In genomic region chr10:80756967-80757366, GRCm38 (mm10) we compare ENCODE assay signal across 8 mouse cellular contexts. TPM values are rescaled to one million over a fixed set of nuclear protein-coding genes. Genes with fewer than 3 reads are reported as not detected.
A peak's percentile ranks its signal among the peaks of the same experiment; 100 is the strongest.
DNase-seq lines count a peak whose midpoint lies in the region; ATAC-seq and TF ChIP-seq lines count a peak whose summit lies in the region.

No protein-coding gene starts in this region.

- H3K9me3 ChIP-seq in intestine, embryonic 16.5 days (ENCODE audit: control insufficient read depth, low read length), result no peaks in the 10 kb centered on the region
- no peaks in the 10 kb centered on the region for H3K9me3 ChIP-seq in neural tube, embryonic 13.5 days

- H3K36me3 ChIP-seq in intestine, embryonic 16.5 days (ENCODE audit: control insufficient read depth, insufficient read depth, low read length), result no peaks in the 10 kb centered on the region
- H3K36me3 ChIP-seq in neural tube, embryonic 13.5 days, result no peaks in the 10 kb centered on the region

- no peaks in the 10 kb centered on the region for H3K27me3 ChIP-seq in intestine, embryonic 16.5 days (replicated peaks; ENCODE audit: control insufficient read depth, insufficient read depth, low read length)
- H3K27me3 ChIP-seq in neural tube, embryonic 13.5 days, result no peaks in the 10 kb centered on the region

- peak overlapping the region; percentile 93; the same call in 1 of the 2 replicates for H3K4me3 ChIP-seq in cortical plate, adult 2 months (ENCODE audit: insufficient read depth, low read length)
- peak overlapping the region; percentile 93 for H3K4me3 ChIP-seq in intestine, embryonic 16.5 days (ENCODE audit: low read length)
- H3K4me3 ChIP-seq in neural tube, embryonic 13.5 days, result peak overlapping the region; percentile 57

- peak overlapping the region; percentile 84 for H3K4me2 ChIP-seq in intestine, embryonic 16.5 days (ENCODE audit: low read depth, low read length)
- peak overlapping the region; percentile 99 for H3K4me2 ChIP-seq in neural tube, embryonic 13.5 days

- H3K4me1 ChIP-seq in cortical plate, adult 2 months (ENCODE audit: control insufficient read depth, insufficient read depth, low read length), result peaks cover 30% of the 10 kb centered on the region
- H3K4me1 ChIP-seq in intestine, embryonic 16.5 days (ENCODE audit: control insufficient read depth, insufficient read depth, low read length), result peaks cover 59% of the 10 kb centered on the region
- H3K4me1 ChIP-seq in neural tube, embryonic 13.5 days (replicated peaks), result peaks cover 73% of the 10 kb centered on the region

- peak; percentile 87 for DNase-seq in heart, adult 11 months
- DNase-seq in heart, adult 9 months (ENCODE audit: low spot score in 2 of 2), result no peak
- DNase-seq in 3T3-L1 (ENCODE audit: low read depth, low spot score), result peak; percentile 52
- DNase-seq in layer of hippocampus, adult 9-10 months (ENCODE audit: low spot score), result no peak
- no peak for DNase-seq in layer of hippocampus, adult 11-12 months (ENCODE audit: low spot score)

- no peak for ATAC-seq in intestine, embryonic 16.5 days
- ATAC-seq in neural tube, embryonic 13.5 days (ENCODE audit: low read depth), result no peak

- H3K27ac ChIP-seq in cortical plate, adult 2 months (ENCODE audit: insufficient read depth, low read length), result peak overlapping the region; percentile 36; the same call in 1 of the 2 replicates
- H3K27ac ChIP-seq in intestine, embryonic 16.5 days (ENCODE audit: low read length), result no peak overlapping the region
- H3K27ac ChIP-seq in neural tube, embryonic 13.5 days (replicated peaks), result no peak overlapping the region

- H3K9ac ChIP-seq in intestine, embryonic 16.5 days (ENCODE audit: low read depth, low read length), result peak overlapping the region; percentile 90; the same call in 1 of the 2 replicates
- peak overlapping the region; percentile 86 for H3K9ac ChIP-seq in neural tube, embryonic 13.5 days

- TF ChIP-seq POLR2A in cortical plate, adult 2 months (IDR thresholded peaks at IDR 0.05; ENCODE audit: extremely low read depth, insufficient read depth, low read length), result no peak

- 53% methylated on average over 4 of the region's 4 CpGs for WGBS in intestine, embryonic 16.5 days
- WGBS in neural tube, embryonic 13.5 days, result 72% methylated on average over 4 of the region's 4 CpGs

- no peak for TF ChIP-seq CTCF in cortical plate, adult 2 months (IDR thresholded peaks at IDR 0.05; ENCODE audit: extremely low read depth, insufficient read depth, low read length)

RNA-seq across cellular contexts. Expression of gene Dot1l, which starts 2.0 kb away (rescaled TPM):
- 45.9 and 47.8 TPM in 2 replicates for polyA plus RNA-seq in cortical plate, adult 2 months (2012; rRNA removed)
- polyA plus RNA-seq in intestine, embryonic 16.5 days (2015; fragmentation: Nextera tagmentation; extraction: Ambion mirVana), result 9.5 and 9.7 TPM in 2 replicates
- polyA plus RNA-seq in neural tube, embryonic 13.5 days (2015; fragmentation: Nextera tagmentation; extraction: Ambion mirVana), result 16.4 and 19.5 TPM in 2 replicates

RNA-seq across cellular contexts. Expression of gene Ap3d1, which starts 14.9 kb away (rescaled TPM):
- 157 and 159 TPM in 2 replicates for polyA plus RNA-seq in cortical plate, adult 2 months (2012; rRNA removed)
- 57.9 and 58.4 TPM in 2 replicates for polyA plus RNA-seq in intestine, embryonic 16.5 days (2015; fragmentation: Nextera tagmentation; extraction: Ambion mirVana)
- polyA plus RNA-seq in neural tube, embryonic 13.5 days (2015; fragmentation: Nextera tagmentation; extraction: Ambion mirVana), result 106 and 114 TPM in 2 replicates

RNA-seq across cellular contexts. Expression of gene Sf3a2, which starts 41.0 kb away (rescaled TPM):
- polyA plus RNA-seq in cortical plate, adult 2 months (2012; rRNA removed), result 38.9 and 46.1 TPM in 2 replicates
- 62.3 and 63.0 TPM in 2 replicates for polyA plus RNA-seq in intestine, embryonic 16.5 days (2015; fragmentation: Nextera tagmentation; extraction: Ambion mirVana)
- 67.5 and 71.0 TPM in 2 replicates for polyA plus RNA-seq in neural tube, embryonic 13.5 days (2015; fragmentation: Nextera tagmentation; extraction: Ambion mirVana)

RNA-seq across cellular contexts. Expression of gene Plekhj1, which starts 41.5 kb away (rescaled TPM):
- 59.5 and 62.6 TPM in 2 replicates for polyA plus RNA-seq in cortical plate, adult 2 months (2012; rRNA removed)
- 120 and 135 TPM in 2 replicates for polyA plus RNA-seq in intestine, embryonic 16.5 days (2015; fragmentation: Nextera tagmentation; extraction: Ambion mirVana)
- 128 and 137 TPM in 2 replicates for polyA plus RNA-seq in neural tube, embryonic 13.5 days (2015; fragmentation: Nextera tagmentation; extraction: Ambion mirVana)

RNA-seq across cellular contexts. Expression of gene Amh, which starts 48.1 kb away (rescaled TPM):
- 1.6 and 2.3 TPM in 2 replicates for polyA plus RNA-seq in cortical plate, adult 2 months (2012; rRNA removed)
- polyA plus RNA-seq in intestine, embryonic 16.5 days (2015; fragmentation: Nextera tagmentation; extraction: Ambion mirVana), result 0.07 and 0.10 TPM in 2 replicates
- 0.11 TPM in 1 of 2 replicates, not detected in the other for polyA plus RNA-seq in neural tube, embryonic 13.5 days (2015; fragmentation: Nextera tagmentation; extraction: Ambion mirVana)

Comparison
In these comparisons a context has a peak if more than half of its experiments do, and no peak if none do; other contexts are left out.
1. DNase-seq: peak in heart, adult 11 months (single experiment) and 3T3-L1 (single experiment); none in heart, adult 9 months (0 of 2), layer of hippocampus, adult 9-10 months (single experiment) and layer of hippocampus, adult 11-12 months (single experiment).
2. Peak in every context shown above with its lines, with median percentiles within 50 percentile points of each other: H3K4me3 ChIP-seq.